Mouse (Mus musculus): Measurements from ENCODE around the gene Cdh23.

DNA sequence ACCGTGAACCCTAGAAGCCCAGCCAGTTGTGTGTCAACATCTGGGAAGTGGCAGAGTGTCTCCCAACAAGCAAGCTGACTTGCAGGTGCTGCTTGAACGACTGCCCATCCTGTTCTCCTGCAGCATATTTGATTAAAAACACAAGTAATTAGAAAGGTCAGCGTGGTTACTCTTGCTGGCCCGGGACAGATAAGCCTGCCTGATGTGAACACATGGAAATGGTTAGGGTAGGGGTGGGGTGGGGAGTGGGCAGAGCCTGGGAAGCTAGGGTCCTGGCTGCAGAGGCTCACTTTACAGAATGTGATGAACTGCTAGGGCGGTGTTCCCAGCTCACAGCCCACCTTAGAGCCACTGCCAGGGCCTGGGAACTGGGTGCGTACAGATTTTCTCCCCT is 322.8 kb downstream of the Cdh23 start:
- TF ChIP-seq CHD2 (IDR thresholded peaks at IDR 0.05; ENCODE audit: low read depth, low read length) = no peak
- no peak for TF ChIP-seq ZC3H11A (IDR thresholded peaks at IDR 0.05; ENCODE audit: borderline replicate concordance, low read depth, low read length)
- TF ChIP-seq HCFC1 (IDR thresholded peaks at IDR 0.05; ENCODE audit: borderline replicate concordance, insufficient read depth, low read length) = no peak
- no peak for TF ChIP-seq ZNF384 (IDR thresholded peaks at IDR 0.05; ENCODE audit: low read depth, low read length)
- no peak for TF ChIP-seq MAFK (IDR thresholded peaks at IDR 0.05; ENCODE audit: insufficient read depth, low read depth, low read length)
